Mouse (Mus musculus): ENCODE data around the gene Obscn.
A peak's percentile ranks its signal among the peaks of the same experiment; 100 is the strongest.

Gene Obscn

DNA sequence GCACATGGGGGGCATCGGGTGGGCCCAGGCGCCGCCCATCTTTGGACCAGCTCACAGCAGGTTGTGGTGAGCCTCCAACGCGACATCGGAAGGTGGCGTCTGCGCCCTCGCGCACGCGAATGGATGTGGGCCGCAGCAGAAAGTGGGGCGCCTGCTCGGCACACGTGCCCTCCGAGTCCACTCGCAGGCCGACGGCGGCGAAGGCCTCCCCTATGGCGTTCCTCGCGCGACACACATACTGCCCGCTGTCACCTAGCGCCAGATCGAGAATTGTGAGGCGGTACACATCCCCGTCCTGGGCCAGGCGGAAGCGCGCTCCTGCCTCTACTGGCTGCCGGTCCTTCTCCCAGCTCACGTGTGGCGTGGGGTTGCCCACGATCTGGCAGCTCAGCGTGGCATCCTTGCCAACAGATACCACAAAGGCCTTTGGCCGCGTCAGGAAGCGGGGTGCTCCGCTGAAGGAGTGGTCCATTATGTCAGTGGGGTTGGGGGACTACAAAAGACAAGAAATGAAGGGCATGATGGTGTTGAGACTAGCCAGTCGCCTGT is at the start of gene Obscn:
TSS of gene Obscn (minus strand) at position 499 of the 549 bp plus-strand sequence.
- no peak for DNase-seq

DNA sequence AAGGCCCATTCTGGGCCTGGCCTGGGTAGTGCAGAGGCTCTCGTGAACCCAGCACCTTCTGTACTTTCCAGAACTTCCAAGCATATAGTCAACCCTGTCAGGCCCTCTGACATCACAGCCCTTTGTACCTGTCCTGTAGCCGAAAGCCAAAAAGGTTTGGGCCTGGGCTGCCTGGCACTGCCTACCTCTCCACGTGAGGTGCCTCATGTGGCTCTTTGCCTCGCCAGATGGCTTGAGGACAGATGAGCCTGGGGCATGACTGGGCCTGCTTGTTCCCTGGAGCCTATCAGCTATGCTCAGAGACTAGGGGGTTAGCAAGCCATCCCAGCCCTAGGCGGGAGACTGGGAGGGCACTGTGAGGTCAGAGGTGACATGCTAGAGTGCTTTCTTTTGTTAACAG is 49.3 kb upstream of the Obscn start:
- no peak for DNase-seq

DNA sequence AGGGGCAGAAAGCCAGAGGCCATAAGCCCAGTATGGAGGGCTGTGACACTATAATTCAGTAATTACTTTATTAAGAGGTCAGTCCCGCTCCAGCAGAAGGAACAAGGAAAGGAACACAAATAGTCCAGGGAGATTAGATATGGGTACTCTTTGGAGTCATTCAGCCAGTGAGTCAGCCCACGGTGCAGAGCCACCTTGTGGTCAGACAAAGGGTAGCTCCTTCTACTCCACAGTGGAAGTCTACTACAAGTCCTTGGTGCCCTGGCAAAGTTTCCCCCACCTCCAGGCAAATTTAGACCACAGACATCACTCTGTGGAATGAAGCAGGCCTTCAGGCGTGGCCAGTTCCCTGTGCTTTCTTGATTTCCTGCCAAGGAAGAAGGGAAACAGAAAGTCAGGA is 47.6 kb upstream of the Obscn start:
- peak; percentile 66 to 76 for DNase-seq

DNA sequence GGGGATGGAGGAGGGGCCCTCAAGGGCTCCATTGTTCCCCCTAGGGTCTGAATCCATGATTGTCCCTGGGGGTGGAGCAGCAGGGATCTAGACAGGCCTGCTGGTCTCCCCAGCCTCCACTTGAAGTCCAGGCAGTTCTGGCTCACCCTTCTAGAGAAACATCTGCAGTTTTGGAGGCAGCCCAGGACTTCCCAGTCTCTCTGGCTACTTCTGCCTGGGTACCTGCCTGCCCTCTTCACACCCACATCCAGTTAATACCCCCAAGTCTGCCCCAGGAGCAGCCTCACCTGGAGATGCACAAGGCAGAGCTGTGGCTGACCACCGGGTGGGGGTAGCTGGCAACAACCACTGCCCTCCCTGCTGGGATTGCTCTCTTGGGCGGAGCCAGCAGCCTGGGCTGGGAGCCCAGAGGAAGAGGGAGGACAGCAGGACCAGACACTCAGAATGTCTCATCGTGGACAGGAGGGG is 46.7 kb upstream of the Obscn start, which contains the start of gene Gjc2:
TSS of gene Gjc2 (minus strand) at position 350 of the 468 bp plus-strand sequence.
- DNase-seq: peak; percentile 56 to 63

DNA sequence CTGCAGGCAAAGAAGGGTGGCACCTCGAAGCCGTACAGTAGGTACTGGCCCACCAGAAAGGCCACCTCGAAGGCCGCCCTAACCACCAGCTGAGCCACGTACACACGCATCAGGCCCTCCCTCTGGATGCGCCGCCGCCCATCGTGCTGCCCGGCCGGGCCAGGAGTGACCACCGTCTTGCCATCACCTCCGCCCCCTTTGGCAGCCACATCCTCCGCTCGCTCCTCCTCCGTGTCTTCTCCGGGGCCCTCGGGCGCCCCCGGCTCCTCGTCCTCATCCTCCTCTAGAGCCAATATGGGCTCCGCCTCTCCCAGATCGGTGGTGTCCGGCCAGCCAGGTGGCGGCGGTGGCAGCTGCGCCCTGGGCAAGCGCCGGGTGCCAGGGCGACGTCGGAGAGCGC is 40.7 kb upstream of the Obscn start:
- no peak for DNase-seq

DNA sequence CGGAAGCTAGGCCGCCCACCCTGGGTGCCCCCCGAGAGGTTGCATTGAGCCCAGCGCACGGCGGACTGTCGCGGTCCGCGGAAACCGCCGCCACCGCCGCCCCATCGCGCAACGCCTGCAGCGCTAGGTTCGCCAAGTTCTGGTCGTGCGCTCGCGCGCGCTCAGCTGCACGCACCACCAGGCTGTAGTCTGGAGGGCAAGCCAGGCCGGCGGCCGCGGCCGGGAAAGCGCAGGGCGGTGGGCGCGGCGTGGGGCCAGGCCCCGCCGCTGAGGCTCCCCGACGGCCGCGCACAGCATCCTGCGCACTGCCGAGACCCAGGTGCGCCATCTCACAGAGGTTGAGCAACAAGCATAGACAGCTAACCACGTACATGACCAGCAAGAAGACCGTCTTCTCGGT is 40.3 kb upstream of the Obscn start:
- no peak for DNase-seq

DNA sequence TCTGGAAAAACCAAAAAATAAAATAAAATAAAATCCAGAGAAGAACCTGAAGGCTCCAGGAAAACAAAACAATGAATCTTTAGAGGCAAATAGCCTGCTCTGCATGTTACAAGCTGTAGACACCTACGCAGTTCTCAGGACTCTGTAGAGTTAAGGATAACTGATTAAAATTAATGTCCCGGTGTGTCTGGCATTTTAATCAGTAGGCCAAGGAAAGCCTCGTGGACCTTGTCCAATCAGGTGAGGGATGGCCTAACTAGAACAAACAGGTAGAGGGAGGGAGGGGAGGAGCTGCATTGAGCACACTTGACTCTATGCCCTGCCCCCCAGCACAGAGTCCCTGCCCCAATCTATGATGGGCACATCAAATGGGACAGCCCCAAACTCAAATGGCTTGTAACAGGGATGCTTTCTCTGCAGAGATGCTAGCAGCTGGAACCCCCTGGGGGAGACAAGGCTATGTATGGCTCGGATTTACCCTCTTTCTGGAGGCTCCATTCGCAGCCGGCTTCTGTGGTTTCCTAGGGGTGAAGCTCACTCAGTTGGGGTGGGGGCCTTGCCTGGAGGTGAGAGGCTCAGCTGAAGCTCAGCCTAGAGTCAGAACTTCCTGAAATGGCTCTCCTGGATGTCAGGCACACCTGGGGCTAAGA is 38.1 kb upstream of the Obscn start:
- DNase-seq: no peak

- no peak for DNase-seq
These were observed 34.3 kb upstream of the Obscn start for GRCm38 (mm10) chr11:59170549-59170948.

GRCm38 (mm10) chr11:59169807-59170206 is 33.6 kb upstream of the Obscn start:
- DNase-seq: no peak

GRCm38 (mm10) chr11:59165616-59166241 is 29.5 kb upstream of the Obscn start:
- DNase-seq: no peak

- DNase-seq: no peak
These were observed 28.2 kb upstream of the Obscn start for GRCm38 (mm10) chr11:59164384-59164783.

- peak; percentile 98 to 99 for DNase-seq
These were observed 27.3 kb upstream of the Obscn start, which contains the start of gene Iba57 for GRCm38 (mm10) chr11:59163255-59164236. Gene Iba57 (minus strand): TSS chr11:59163739.

DNA sequence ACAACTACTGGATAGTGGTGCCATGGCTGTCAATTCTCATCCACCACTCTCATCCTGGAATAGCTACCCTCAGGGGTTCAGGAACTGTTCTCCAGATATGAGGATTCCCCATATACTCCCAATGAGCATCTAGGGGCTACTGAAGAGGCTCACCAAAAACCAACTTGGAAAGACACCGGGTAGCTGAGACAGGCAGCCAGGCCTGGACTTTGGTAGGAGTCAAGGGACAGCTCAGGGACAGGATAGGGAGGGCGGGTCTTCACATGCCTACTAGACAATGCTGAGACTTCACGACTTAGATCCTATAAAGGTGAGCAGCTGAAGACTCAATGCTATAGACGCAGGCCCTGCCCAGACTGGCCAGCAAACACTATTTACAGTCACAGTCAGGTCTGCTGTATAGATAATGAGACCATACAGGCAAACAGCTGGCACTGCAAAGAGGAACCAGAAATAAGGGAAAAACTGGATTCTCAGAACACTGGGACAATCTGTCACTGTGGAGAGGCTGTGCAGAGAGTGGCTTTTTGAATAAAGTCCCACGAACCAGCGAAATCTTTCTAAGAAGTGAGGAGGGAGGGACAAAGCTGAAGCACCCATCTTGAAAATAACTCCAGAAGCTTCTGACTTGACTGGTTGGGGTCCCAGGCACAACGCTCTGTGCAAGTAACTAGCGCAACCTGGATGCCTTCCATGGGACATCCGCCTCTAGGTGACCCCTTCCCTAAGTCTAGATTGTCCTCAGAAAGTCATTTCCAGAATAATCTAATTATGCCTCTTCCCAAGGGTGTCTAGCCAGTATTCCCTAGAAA is 26.4 kb upstream of the Obscn start:
- no peak for DNase-seq

- no peak for DNase-seq
These were observed 25.2 kb upstream of the Obscn start for GRCm38 (mm10) chr11:59161398-59161797.

GRCm38 (mm10) chr11:59159558-59159957 is 23.4 kb upstream of the Obscn start:
- DNase-seq: no peak

DNA sequence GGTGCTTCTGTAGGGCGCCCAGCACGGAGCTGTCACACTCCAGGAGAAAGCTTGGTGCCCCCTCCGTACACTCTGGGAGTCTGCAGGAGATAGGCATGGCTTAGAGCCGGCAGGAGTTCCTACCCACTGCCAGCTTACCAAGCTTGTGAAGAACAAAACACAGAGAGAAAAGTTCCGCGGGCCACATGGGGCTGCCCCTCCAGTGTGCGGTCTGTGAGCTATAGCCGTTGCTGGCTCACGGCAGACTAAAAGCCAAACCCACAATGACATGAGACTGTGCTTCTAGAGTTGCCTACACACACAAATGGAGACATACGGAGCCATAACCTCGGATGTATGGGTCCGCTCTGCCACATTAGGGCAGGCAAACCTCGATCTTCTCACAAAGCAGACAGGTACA is 22.9 kb upstream of the Obscn start:
- no peak for DNase-seq

DNA sequence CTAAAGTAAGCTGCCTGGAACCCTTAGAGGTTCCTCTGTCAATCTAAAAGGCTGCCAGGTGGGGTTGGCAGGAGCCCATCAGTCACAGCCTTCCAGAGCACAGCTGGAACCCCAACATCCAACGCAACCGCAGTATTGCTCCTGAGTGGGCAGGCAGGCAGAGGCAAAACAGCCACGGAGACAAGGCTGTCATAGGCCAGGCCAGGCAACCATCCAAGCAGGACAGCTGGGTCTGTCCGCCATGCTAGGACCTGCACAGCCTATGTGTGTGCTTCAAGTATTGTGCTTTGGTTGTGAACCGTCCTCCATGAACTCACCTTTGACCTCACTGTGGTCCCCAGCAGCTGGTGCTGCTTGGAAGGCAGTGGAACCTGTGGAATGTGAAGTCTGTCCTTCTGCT is 19.7 kb upstream of the Obscn start:
- DNase-seq: no peak

DNA sequence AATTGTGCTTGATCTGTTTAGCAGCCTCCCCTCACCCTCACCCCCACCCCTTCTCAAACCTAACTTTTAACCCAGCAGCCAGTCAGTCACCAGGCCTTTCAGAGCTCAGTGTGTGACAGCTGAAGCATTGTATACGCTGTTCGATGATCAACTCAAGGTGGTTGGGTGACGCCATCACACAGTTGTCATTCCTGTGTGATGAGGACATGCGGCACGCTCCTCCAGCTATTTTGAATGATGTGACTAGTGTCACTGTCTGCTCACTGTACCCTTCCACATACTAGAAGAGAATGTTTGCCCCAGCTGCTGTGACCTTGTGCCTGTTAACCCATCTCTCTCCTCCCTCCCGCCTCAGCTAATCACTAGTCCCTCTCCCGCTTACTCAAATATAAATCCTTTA is 18.0 kb upstream of the Obscn start:
- DNase-seq: no peak

DNA sequence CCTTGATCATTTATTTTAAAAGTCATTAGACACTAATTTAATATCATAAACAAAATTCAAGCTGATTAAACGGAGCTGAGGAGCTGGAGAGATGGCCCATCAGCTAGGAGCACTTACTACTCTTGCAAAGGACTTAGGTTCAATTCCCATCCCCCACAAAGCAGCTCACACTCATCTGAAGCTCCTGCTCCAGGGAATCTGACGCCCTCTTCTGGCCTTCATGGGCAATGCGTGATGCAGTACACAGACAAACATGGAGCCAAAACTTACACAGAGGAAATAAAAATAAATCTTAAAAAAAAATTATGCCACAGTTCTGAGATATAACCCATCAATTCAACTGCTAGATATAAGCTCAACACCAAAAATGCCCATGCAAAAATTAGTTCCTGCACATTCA is 15.5 kb upstream of the Obscn start:
- DNase-seq: no peak

DNA sequence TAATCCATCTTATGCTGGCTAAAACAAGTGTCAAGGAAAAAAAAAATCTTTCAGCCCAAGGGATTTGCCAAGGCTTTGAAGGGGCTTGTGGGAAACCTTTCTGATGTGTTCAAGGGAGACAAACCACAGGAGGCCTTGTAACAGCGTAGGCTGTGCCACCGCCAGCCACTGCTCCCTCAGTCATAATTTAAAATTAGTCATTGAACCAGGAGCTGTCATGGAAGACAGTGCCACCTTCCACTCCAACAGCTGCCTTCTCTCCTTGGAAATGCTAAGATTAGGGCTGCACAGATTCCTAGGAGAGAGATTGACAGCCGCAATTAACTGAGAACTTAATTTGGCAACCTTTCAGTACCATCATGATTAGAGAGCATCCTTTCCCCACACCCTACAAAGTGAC is 13.1 kb upstream of the Obscn start:
- no peak for DNase-seq

DNA sequence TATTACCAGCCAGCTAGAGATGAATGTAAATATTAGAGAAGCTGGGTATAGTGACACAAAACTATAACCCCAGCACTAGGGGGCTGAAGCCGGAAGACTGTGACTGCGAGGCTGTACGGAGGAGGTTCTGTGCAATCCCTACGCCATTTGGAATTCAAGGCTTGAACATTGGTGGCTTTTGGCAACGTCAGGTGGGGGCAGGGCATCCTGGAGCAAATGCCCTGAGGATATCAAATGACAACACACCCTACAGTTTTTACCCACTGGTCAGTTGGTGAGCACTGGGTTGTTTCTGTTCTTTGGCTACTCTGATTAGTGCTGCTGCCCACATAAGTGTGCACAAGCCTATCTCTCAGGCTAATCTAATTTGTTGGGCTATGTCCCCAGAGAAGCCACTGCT is 6.8 kb upstream of the Obscn start:
- DNase-seq: no peak

DNA sequence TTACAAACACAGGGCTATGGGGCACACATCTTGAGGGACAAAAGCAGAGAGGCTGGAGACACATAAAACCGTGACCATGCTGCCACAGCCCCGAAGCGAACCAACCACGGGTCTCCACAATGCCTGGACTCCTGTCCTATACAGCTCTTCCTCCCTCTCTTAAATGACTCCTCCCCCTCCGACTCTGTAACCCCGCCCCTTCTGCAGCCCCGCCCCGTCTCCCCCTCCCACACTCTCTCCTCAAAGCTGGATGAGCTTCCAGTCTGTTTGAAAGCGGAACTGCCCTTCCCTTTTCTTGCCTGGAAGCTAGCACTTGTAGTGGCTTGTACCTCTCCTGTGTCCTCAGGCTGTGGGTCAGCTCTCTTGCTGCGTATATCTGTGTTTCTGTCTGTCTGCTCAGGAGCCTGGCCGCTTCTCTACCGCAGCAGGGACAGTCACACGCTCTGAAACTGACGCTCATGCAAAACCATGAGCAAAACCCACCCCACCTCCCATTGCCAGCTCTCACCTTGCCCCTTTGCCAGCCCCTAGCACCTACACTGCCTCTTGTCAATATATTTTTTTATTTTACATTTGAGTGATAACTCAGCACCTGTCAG is 5.7 kb upstream of the Obscn start:
- no peak for DNase-seq

Data from cerebellum, postnatal 25 days (tissue).